Mouse (Mus musculus): Measurements from ENCODE around the gene Ksr1.

- no peak for TF ChIP-seq CTCF (IDR thresholded peaks at IDR 0.05; ENCODE audit: insufficient read depth, low read length)
- TF ChIP-seq POLR2A (IDR thresholded peaks at IDR 0.05; ENCODE audit: borderline replicate concordance, extremely low read depth, low read depth, low read length), result no peak
These were observed 52.1 kb downstream of the Ksr1 start for GRCm38 (mm10) chr11:79093986-79094695.

Measured in lung, adult 2 months (tissue).